Mouse (Mus musculus) T-cell, adult 2 months (primary cell): ENCODE results near the gene Cmip.
A peak's percentile ranks its signal among the peaks of the same experiment; 100 is the strongest.

Experiments
- DNase-seq: peaks from one replicate; pipeline ENCODE4 v3.0.0; 2022; ENCODE audit warnings: low spot score

The Cmip gene

GRCm38 (mm10) chr8:117257821-117258575 lies 1.1 kb downstream of the Cmip start:
- peak; percentile 52 for DNase-seq

GRCm38 (mm10) chr8:117258576-117259040 lies 1.7 kb downstream of the Cmip start:
- DNase-seq = no peak

- DNase-seq = no peak
These were observed 2.7 kb downstream of the Cmip start for GRCm38 (mm10) chr8:117259431-117260001.

- DNase-seq = no peak
These were observed 3.5 kb downstream of the Cmip start for GRCm38 (mm10) chr8:117260234-117260929.

- no peak for DNase-seq
These were observed 4.1 kb downstream of the Cmip start for GRCm38 (mm10) chr8:117260930-117261475.

DNA sequence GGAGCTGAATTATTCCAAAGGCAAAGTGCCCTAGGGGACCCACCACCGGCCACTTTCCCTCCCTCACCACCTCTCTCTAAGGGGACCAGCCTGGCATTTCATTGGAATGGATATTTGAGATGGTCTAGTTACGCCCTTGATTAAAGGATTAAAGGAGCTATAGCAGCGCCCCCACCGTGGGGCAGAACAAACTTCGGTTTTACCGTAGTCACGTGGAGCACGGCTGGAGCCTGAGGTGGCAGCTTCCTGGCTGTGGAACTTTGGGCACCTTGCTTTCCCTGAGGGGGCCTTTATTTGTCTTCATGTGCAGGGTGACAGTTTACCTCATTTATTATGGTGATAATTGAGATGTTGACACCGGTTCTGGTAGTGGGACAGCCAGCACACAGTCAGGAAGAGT lies 4.8 kb downstream of the Cmip start:
- DNase-seq = peak; percentile 16

DNA sequence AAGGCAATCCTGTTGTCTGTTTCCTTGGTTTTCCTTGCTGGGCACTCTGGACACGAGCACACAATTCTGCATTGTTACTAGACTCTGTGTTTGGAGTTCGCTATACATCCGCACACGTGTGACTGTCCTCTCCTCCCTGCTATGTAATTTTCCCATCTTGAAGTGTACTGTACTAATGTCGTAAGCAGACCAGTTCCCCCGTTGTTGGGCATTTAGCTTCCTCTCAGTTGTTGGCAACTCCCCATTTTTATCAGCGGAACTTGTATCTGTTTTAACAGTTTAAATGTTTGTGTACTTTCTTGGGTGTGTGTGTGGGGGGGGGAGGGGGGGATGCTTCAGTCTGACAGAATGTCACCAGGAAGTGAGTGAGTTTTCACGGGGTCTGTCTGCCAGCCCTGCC lies 5.8 kb downstream of the Cmip start:
- no peak for DNase-seq

DNA sequence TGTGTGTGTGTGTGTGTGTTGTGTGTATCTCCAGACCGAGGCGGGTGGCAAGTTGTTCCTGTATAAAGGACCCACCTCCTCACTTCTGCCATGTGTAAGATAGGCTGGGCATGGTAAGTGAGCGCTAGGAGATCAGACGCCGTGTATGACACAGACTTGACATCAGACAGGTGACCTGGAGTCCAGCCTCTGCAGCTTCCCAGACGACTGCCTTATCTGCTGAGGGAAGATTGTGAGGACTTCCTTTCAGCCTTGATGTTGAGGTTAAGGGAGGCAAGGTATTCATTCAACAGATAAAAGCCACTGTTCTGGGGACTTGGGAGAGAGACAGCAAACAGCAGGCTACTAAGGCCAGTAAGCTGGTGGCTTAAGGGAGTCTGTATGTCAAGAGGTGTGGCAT lies 6.6 kb downstream of the Cmip start:
- DNase-seq = no peak

DNA sequence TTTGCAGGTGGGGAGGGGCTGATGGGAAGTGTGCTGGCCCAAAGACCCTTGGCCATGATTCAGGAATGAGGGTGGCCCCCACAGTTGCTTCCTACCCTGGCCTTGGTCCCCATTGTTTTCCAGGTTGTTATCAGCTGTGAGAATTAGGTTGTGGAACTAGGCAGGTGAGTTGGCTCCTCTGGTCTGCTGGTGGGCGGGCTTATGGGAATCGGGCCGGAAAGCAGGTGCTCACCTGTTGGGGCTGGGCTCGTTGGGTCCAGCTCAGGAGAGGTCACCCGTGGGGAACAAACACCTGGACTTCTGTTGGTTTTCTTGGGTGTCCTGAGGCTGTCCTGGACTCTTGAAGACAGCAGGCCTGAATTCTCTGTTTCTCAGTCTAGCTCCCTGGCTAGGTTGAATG lies 8.2 kb downstream of the Cmip start:
- DNase-seq = no peak

DNA sequence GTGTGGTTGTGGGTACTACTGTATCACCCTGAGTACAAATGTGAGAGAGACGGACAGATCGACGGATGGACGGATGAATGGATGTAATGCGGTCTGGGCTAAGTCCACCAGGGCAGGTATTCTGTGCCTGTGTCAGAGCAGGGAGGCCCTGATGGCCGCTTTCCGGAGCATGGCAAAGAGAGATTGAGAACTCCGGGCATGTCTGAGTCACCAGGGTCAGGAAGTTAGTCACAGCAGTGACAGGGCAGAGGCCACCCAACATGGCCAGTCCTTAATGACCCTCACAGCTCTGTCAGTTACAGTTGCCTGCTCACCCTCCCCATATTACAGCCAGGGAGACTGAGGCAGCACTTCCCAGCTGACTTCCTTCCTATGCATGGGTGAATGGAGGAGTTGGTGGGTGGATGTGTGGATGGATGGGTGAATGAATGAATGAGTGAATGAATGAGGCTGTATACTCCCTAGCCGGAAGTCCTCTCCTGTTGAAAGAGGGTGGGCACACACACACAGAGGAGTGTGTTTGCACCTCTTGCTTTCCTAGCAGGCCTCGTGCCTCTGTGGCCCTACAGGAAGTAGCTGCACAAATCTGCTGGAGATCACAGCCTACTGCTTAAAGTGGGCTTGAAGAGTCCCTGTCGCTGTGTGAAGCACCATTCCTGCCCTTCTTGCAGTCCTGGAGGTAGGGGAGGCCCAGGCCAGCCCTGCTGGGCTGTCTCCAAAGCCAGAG lies 10.7 kb downstream of the Cmip start:
- DNase-seq = no peak

DNA sequence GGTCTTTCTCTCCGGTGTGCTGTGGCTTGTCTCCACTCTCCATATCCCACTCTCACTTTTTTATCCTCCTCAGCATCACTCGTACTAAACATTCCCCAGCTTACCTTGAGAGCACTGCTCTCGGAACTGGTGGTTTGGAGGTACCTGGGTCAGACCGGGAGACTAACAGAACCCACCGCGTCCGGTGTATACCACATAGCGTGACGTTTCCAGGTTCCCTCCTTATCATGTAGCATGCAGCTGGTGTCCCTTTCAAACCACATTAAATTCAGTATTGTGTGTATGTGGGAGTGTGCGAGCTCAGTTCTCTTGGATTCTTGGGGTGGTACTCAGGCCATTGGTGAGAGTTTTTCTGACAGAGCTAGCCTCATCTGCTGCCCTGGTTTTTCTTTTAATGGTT lies 21.4 kb downstream of the Cmip start:
- peak; percentile 29 for DNase-seq

DNA sequence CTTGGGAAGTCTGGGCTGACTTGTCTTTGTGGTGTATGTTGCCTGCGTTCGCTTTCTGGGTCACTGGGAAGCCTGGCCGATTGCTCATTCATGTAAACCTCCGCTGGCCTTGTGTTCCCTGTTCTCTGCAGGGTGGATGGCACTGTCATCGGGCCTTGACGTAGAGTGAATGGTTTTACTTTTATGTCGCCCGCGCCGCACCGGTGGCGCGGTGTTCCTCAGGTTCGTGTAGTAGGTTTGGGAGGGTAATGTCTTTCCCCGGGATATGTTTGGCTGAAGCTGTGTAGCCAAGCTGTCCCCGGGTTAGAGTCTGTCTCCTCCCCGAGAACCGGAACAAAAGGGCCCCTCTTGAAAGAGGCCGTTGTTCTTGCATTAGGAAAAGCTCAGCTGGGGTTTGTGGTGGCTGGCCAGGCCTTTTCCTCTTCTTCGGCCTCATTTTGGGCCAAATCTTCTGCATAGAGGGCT lies 21.8 kb downstream of the Cmip start:
- DNase-seq = no peak

DNA sequence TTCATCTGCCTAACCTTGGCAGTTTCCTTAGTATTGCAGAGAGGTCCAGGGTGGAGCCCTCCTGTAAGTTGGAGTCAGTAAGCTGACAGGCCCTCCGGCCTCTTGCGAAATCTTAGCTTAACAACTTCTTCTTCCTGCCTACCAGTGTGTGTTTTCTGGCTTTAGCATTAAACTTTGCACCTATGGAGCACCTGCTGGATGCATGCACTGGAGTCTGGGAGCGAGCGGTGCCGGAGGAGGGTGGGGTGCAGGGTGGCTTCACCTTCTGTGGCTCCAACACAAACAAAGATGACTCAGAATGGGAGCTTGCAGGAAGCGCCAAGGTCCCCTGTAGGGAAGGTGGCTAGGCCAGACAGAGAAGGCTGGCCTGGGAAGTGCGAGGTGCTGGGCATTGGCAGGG lies 23.6 kb downstream of the Cmip start:
- no peak for DNase-seq

DNA sequence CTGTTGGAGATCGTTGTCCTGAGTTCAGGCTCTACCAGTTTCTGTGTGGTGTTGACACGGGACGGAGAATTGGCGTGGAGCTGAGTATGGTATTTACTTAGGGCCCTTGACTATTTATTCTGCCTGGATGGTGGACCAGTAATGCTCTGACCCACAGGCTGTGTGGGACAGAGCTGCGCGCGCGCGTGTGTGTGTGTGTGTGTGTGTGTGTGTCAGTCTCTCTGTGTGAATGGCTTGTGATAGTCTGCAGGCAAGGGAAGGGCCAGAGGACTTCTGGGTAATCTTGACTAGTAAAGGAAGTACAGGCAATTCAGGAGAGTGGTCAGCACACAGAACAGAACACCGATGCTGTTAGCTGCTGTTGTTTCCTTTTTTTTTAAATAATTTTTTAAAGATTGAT lies 24.8 kb downstream of the Cmip start:
- DNase-seq = no peak

DNA sequence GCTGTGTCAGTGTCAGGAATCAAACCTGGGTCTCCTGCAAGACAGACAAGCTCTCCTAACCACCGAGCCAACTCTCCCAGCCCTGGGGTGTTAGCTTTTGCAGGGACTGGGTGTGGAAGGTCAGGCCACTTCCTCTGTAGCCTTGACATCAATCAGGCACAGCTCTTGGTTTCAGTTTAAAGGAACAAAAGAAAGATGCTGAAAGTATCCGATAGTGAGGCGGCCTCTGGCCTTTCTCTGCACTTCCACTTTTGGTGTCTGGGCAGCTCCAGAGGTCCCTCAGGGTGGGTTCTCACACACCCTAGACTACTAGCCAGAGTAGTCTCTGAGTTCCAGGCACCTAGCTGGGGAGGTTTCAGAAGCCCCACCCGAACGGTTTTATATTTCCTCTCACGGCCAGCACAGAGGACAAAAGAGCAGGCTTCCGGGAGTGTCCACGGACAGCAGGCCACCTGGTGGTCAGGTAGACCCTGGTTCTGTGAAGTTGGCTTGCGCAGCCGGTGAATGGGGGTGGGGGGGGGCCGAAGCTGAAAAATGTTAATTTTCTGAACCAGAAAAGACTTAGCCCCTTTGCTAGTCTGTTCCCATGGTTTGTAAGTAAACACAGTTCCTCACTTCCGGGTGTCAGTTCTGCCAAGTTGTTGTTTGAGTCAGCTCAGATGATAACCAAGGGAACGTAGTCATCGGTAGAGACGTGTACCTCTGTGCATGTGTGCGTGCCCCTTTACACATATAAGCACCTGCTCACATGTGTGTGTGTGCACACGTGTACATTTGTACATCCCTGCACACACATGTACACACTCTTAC lies 25.5 kb downstream of the Cmip start:
- DNase-seq = peak; percentile 60

- DNase-seq = peak; percentile 45
These were observed 28.1 kb downstream of the Cmip start for GRCm38 (mm10) chr8:117284768-117285484.

GRCm38 (mm10) chr8:117287966-117288365 lies 31.1 kb downstream of the Cmip start:
- peak; percentile 64 for DNase-seq

DNA sequence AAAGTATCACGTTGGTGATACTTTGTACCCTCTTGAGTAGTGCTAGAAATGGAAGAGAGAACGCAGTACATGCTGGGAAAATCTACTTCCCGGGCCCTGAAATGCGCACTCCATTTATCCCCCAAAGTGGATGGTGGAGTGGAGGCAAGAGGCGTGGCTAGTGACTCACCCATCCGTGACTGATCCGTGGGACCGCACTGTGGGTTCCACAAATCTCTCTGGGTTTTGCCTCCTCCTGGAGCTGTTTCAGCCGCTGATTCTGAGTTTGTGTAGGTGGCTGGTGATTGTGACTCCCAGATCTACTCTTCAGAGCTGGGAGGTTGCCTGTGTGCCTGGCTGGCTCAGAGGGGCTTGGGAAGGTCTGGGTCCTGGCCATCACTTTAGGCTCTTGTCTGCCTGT lies 32.2 kb downstream of the Cmip start:
- DNase-seq = no peak

- no peak for DNase-seq
These were observed 33.6 kb downstream of the Cmip start for GRCm38 (mm10) chr8:117290506-117290905.

DNA sequence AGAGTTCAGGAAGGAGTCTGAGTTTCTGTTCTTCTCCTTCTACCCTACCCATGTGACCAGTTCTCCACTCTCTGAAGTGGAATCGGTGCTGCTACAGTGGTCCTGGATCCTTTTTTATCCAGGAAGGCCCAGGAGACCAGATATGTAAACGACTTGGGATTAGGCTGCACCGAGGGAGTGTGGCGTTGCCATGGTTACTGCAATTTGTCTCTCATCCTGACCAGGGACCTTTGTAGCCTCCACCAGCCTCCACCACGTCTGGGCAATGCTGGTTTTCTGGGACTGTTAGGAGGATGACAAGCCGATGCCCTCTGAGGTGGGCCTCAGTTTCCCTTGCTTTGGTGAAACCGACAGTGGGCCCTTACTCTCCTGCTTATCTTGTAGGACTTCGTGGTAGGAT lies 35.4 kb downstream of the Cmip start:
- no peak for DNase-seq

- DNase-seq = no peak
These were observed 37.9 kb downstream of the Cmip start for GRCm38 (mm10) chr8:117294812-117295211.
